Mouse (Mus musculus) small intestine, adult 2 months (tissue): ENCODE data around the gene Tmem151b.

Experiments used
- CTCF ChIP-seq: fragments of 200-500 bp; IDR thresholded peaks from 2 replicates; pipeline ENCODE4 v1.5.1; 2012; ENCODE audit warnings: low read depth, mild to moderate bottlenecking, control low read depth, inconsistent platforms, low read length, moderate library complexity, mixed read lengths; ENCODE audit not compliant: insufficient replicate concordance, insufficient read length; ENCODE audit errors: extremely low read depth
- POLR2A ChIP-seq: fragments of 200-500 bp; IDR thresholded peaks from 2 replicates; pipeline ENCODE4 v1.6.1; 2012; ENCODE audit warnings: low read depth, mild to moderate bottlenecking, control low read depth, inconsistent platforms, low read length, moderate library complexity

DNA sequence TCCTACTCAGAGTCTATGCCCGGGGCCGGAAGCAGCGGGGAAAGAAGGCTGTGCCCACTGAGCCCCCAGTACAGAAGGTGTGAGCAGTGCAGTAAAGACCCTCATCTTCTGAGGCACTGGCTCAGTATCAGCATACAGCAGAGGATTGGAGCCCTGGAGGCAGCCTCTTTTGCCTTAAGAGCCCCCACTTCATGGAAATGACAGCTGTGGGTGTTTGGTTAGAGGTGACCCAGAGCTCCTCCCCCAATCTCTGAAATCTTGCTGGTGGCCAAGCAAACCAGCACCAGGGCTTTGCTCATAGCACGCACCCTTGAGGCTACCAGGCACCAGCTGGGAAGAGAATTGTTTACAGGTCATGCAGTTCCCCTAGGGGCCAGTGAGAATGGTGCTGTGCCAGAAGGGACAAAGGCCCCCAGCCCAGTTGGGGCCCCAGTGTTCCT lies 17.7 kb upstream of the Tmem151b start:
- no peak for TF ChIP-seq CTCF
- TF ChIP-seq POLR2A = no peak
